Mouse (Mus musculus) ES-Bruce4 (cell line): ENCODE results near the gene Zfp523. TPM values are rescaled to one million over a fixed set of nuclear protein-coding genes. Genes with fewer than 3 reads are reported as not detected.
A peak's percentile ranks its signal among the peaks of the same experiment; 100 is the strongest.
"Not testable (repeated sequence)": the region's sequence is repeated elsewhere in the genome, so short reads cannot be mapped to it uniquely, and the experiment has no call there.

Experiments
- H3K27ac ChIP-seq: 2 replicates; pipeline ENCODE4 v1.5.1; 2012; ENCODE audit warnings: low read length, inconsistent platforms; ENCODE audit not compliant: insufficient read depth
- H3K27me3 ChIP-seq: 2 replicates; pipeline ENCODE4 v1.6.1; 2012; ENCODE audit warnings: mild to moderate bottlenecking, low read length, inconsistent platforms; ENCODE audit not compliant: control insufficient read depth, poor library complexity, insufficient read depth, severe bottlenecking
- H3K36me3 ChIP-seq: 2 replicates; pipeline ENCODE4 v1.6.1; 2012; ENCODE audit warnings: inconsistent platforms, mild to moderate bottlenecking, low read length, moderate library complexity; ENCODE audit not compliant: control insufficient read depth, poor library complexity, insufficient read depth, severe bottlenecking
- H3K4me1 ChIP-seq: one replicate; pipeline ENCODE4 v1.8.1; 2011; ENCODE audit warnings: low read length; ENCODE audit not compliant: control insufficient read depth, insufficient read depth
- H3K4me3 ChIP-seq: 2 replicates; pipeline ENCODE4 v1.5.1; 2011; ENCODE audit warnings: low read depth, mild to moderate bottlenecking, low read length
- H3K9ac ChIP-seq: 2 replicates; pipeline ENCODE4 v1.6.1; 2012; ENCODE audit warnings: low read depth, mild to moderate bottlenecking, inconsistent platforms; ENCODE audit not compliant: poor library complexity, severe bottlenecking
- H3K9me3 ChIP-seq: replicated peaks from 2 replicates; pipeline ENCODE4 v1.6.1; 2012; ENCODE audit warnings: mild to moderate bottlenecking, low read length, inconsistent platforms; ENCODE audit not compliant: control insufficient read depth, poor library complexity, insufficient read depth, severe bottlenecking
- CTCF ChIP-seq: IDR thresholded peaks from one replicate; pipeline ENCODE4 v1.8.1; 2011; ENCODE audit warnings: low read depth, low read length
- EP300 ChIP-seq: IDR thresholded peaks from 2 replicates; pipeline ENCODE4 v1.6.1; 2011; ENCODE audit warnings: low read depth, low read length; ENCODE audit not compliant: insufficient read depth
- POLR2A ChIP-seq: IDR thresholded peaks from one replicate; pipeline ENCODE4 v1.8.1; 2011; ENCODE audit warnings: low read length; ENCODE audit not compliant: insufficient read depth
- polyA plus RNA-seq: library from polyadenylated mRNA; stranded (reverse); fragments of >200 nt; gene quantifications from 2 replicates; pipeline ENCODE4 v1.2.4, GENCODE M21; 2011; ENCODE audit warnings: low read depth; ENCODE audit not compliant: missing spikeins, insufficient read depth, insufficient read length

Zfp523 gene
- polyA plus RNA-seq, 1 experiment: 16.6 TPM

DNA sequence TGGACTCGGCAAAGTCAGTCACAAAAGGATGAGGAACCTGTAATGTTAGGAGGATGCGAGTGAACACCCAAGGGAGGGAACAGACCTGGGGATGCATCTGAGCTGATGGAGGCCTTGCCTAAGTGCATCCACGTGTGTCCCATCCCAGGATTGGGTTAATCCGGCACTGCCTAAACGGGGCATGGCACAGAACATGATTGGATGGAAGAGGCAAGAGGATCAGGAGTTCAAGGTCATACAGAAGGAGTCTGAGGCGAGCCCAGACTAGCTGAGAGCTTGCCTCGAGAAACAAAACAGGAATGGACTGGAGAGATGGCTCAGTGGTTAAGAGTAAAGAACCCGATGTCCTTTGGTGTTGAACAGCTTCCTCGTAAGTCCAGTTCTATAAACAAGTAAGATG lies 35.5 kb downstream of the Zfp523 start:
- peak overlapping the region; percentile 74 for H3K27ac ChIP-seq
- H3K27me3 ChIP-seq: no peaks in the 10 kb centered on the region

DNA sequence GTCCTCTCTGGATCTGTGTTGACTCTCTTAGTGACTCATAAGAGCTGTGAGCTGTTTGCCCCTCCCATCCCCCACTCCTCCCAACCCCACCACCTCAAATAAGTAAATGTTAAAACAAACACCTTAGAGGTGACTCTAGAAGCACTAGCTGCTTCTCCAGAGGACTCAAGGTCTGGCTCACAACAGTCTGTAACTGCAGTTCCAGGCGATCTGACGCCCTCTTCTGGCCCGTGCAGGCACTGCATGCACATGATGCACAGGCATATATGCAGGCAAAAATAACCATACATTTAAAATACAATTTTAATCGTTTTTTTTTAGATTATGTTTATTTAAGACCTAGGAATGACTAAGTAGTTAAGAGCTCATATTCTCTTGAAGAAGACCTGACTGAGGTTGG lies 36.3 kb downstream of the Zfp523 start:
- Histone ChIP-seq H3K9ac (no peak overlapping the region), H3K36me3 (no peaks in the 10 kb centered on the region), H3K27ac (peak overlapping the region; percentile 74; the same call in 1 of the 2 replicates), H3K4me3 (no peak overlapping the region), H3K9me3 (no peaks in the 10 kb centered on the region), H3K4me1 (peaks cover 3% of the 10 kb centered on the region), H3K27me3 (no peaks in the 10 kb centered on the region)
- TF ChIP-seq CTCF (peak; percentile 85), POLR2A (no peak), EP300 (no peak)

More for the DNA sequence above, 35.5 kb downstream of the Zfp523 start:
- Histone ChIP-seq H3K36me3 (no peaks in the 10 kb centered on the region), H3K9me3 (no peaks in the 10 kb centered on the region), H3K4me3 (no peak overlapping the region), H3K4me1 (peaks cover 3% of the 10 kb centered on the region), H3K9ac (no peak overlapping the region)
- TF ChIP-seq POLR2A (no peak), CTCF (no peak), EP300 (no peak)

DNA sequence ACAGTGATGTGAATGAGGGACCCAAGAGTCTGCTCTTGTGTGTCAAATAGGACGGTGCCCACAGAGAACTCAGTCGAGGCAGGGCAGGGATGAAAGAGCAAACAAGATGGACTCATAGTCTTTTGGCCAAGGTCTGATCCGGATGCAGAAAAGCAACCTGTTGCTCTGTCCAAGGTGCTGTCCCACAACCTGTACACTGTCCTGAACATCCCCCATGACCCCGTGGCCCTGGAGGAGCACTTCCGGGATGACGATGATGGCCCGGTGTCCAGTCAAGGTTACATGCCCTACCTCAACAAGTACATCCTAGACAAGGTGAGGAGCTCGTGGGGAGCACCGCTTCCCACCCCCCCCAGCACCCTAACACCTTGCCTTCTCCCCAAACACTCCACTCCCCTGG lies 39.9 kb downstream of the Zfp523 start:
- Histone ChIP-seq H3K27ac (peak overlapping the region; percentile 19; the same call in 1 of the 2 replicates), H3K36me3 (no peaks in the 10 kb centered on the region), H3K9me3 (no peaks in the 10 kb centered on the region), H3K4me3 (no peak overlapping the region), H3K9ac (no peak overlapping the region), H3K27me3 (no peaks in the 10 kb centered on the region), H3K4me1 (peaks cover 7% of the 10 kb centered on the region)
- TF ChIP-seq POLR2A: no peak
- no peak for TF ChIP-seq CTCF
- TF ChIP-seq EP300: no peak

DNA sequence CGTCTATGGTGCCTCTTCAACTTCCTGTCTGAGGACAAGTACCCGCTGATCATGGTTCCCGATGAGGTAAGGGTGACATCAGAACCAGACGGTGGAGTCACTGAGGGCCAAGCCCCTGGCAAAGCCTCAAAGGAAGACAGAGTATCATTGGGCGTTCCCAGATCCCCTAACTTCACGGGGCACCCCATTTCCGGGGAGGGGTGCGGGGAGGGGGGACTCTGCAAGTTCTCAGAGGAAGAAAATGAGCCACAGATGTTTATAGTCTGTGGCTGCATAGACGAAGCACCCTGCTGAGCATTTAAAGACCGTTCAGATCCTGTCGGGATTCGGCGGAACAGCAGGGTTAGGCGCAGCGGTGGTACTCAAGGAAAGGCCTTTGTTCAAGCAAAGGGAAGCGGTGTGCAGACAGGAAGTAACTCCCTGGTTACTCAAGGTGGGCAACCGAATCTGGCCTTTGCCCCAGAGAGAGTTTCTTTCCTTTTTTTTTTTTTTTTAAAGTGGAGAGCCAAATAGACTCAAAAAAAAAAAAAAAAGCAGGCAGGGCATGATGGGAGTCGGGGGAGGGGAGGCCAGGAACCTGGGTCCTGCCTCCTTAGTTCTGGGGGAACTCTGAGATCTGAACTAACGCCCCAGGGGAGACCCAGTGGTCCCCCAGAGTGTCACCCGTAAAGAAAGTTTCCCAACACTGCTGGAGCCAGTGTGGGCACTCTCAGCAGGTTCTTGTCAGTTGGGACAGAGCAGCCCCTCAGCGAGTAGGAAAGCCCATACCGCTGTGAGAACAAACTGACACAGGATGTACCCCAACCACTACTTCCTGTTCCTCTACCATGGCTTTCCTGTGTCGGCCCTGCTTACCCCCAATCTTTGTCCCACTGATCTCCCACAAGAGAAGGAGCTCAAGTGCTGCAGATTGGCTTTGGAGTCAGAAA lies 41.1 kb downstream of the Zfp523 start:
- peak overlapping the region; percentile 10 for H3K4me3 ChIP-seq
- peaks cover 3% of the 10 kb centered on the region for H3K4me1 ChIP-seq
- no peaks in the 10 kb centered on the region for H3K9me3 ChIP-seq
- TF ChIP-seq CTCF (no peak), EP300 (peak; percentile 51; the same call in 1 of the 2 replicates)
- no peaks in the 10 kb centered on the region for H3K36me3 ChIP-seq
- H3K9ac ChIP-seq: peak overlapping the region; percentile 40; the same call in 1 of the 2 replicates
- no peaks in the 10 kb centered on the region for H3K27me3 ChIP-seq
- peak overlapping the region; percentile 81 for H3K27ac ChIP-seq

DNA sequence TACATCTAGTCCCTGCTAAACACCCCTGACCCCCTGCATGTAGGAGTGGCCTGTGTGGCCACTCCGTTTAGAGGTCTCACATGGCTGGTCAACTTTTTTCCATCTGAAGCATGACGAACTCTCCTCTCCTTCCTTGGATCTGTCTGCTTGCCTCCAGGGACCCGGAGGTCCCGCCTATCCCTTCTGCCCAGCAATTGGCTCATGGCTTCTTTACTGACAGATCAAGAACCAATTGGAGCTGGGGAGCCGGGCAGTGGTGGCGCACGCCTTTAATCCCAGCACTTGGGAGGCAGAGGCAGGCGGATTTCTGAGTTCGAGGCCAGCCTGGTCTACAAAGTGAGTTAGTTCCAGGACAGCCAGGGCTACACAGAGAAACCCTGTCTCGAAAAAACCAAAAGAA lies 45.5 kb downstream of the Zfp523 start:
- H3K9ac ChIP-seq: peak overlapping the region; percentile 35; the same call in 1 of the 2 replicates

More for the DNA sequence above, 45.5 kb downstream of the Zfp523 start:
- not testable (repeated sequence) for H3K36me3 ChIP-seq, H3K9me3 ChIP-seq, H3K4me1 ChIP-seq, H3K27me3 ChIP-seq, H3K27ac ChIP-seq
- peak overlapping the region; percentile 40; the same call in 1 of the 2 replicates for H3K4me3 ChIP-seq
